Mouse (Mus musculus): Measurements from ENCODE around the gene Arhgap32.
"Not testable (repeated sequence)": the region's sequence is repeated elsewhere in the genome, so short reads cannot be mapped to it uniquely, and the experiment has no call there.

DNA sequence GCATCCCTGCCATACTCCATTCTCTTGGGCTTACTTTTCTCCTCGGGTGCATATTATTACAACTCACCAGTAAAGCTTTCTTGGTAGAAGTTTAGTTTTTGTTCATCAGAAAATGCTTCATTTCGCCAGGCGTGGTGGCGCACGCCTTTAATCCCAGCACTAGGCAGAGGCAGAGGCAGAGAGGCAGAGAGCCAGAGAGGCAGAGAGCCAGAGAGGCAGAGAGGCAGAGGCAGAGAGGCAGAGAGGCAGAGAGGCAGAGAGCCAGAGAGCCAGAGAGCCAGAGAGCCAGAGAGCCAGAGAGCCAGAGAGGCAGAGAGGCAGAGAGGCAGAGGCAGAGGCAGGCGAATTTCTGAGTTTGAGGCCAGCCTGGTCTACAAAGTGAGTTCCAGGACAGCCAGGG lies 47.9 kb downstream of the Arhgap32 start:
- TF ChIP-seq CTCF, EP300 (IDR thresholded peaks at IDR 0.05; ENCODE audit: low read depth): not testable (repeated sequence)

Measured in liver, embryonic 14.5 days (tissue).